Mouse (Mus musculus) urinary bladder, adult 18-20 months (tissue): ENCODE measurements around the gene Nlrp3.

Source experiments
- DNase-seq, 2 experiments: peaks; one replicate each; pipeline ENCODE4 v3.0.0; 2022; ENCODE audit warnings: low spot score in 2 of 2, mixed read lengths in 2 of 2

The Nlrp3 gene

DNA sequence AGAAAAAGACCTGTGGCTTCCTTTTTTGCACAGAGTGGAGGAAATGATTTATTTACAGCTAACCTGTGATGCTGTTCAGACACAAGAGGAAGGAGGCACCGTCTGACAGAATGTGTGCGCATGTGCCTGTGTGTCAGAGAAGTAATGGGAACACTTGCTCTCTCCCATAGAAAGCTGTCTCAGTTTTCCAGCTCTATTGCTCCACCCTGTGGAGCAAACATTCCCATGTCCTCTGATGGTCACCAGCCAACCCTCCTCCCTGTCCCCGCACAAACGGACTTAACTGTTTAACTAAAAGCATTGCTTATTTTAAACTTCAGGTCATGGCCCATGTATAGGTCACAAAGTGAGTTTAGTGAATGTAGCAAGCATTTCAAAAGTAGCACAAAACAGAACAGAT lies 72.8 kb downstream of the Nlrp3 start:
- DNase-seq = no peak
